Mouse (Mus musculus) bone marrow macrophage, adult 2 months (primary cell): ENCODE data around the gene Tada1.

Experiments
- CTCF ChIP-seq: IDR thresholded peaks from 2 replicates; pipeline ENCODE4 v1.5.1; 2012; ENCODE audit warnings: low read depth, mild to moderate bottlenecking, low read length, moderate library complexity
- POLR2A ChIP-seq: IDR thresholded peaks from 2 replicates; pipeline ENCODE4 v1.6.1; 2012; ENCODE audit warnings: mild to moderate bottlenecking, low read depth, low read length, borderline replicate concordance

- TF ChIP-seq POLR2A (no peak), CTCF (no peak)
These were observed 51.0 kb downstream of the Tada1 start for GRCm38 (mm10) chr1:166429809-166430431.
